Mouse (Mus musculus) midbrain, embryonic 13.5 days (tissue): Measurements from ENCODE around the gene Slc25a1. TPM values are rescaled to one million over a fixed set of nuclear protein-coding genes. Genes with fewer than 3 reads are reported as not detected.
"Not testable (repeated sequence)": the region's sequence is repeated elsewhere in the genome, so short reads cannot be mapped to it uniquely, and the experiment has no call there.

Experiments
- ATAC-seq: fragments of 200-750 bp; cut with Nextera tagmentation; 2 replicates; pipeline ENCODE4 v1.8.0; 2017; ENCODE audit warnings: mild to moderate bottlenecking, moderate TSS enrichment, moderate library complexity
- H3K27ac ChIP-seq: fragments of 300-500 bp; sonication (generic); 2 replicates; pipeline ENCODE4 v1.5.1; 2015; ENCODE audit warnings: inconsistent platforms, mild to moderate bottlenecking, moderate library complexity
- H3K27me3 ChIP-seq: fragments of 300-500 bp; sonication (generic); 2 replicates; pipeline ENCODE4 v1.6.1; 2015; ENCODE audit warnings: mild to moderate bottlenecking, inconsistent platforms
- H3K36me3 ChIP-seq: fragments of 300-500 bp; sonication (generic); 2 replicates; pipeline ENCODE4 v1.6.1; 2015; ENCODE audit warnings: mild to moderate bottlenecking, inconsistent platforms
- H3K4me1 ChIP-seq: fragments of 300-500 bp; sonication (generic); replicated peaks from 2 replicates; pipeline ENCODE4 v1.6.1; 2015; ENCODE audit warnings: inconsistent platforms
- H3K4me2 ChIP-seq: fragments of 300-500 bp; sonication (generic); replicated peaks from 2 replicates; pipeline ENCODE4 v1.6.1; 2015; ENCODE audit warnings: moderate library complexity, mild to moderate bottlenecking, inconsistent platforms
- H3K4me3 ChIP-seq: fragments of 300-500 bp; sonication (generic); replicated peaks from 2 replicates; pipeline ENCODE4 v1.5.1; 2015; ENCODE audit warnings: mild to moderate bottlenecking, inconsistent platforms
- H3K9ac ChIP-seq: fragments of 300-500 bp; sonication (generic); replicated peaks from 2 replicates; pipeline ENCODE4 v1.6.1; 2015; ENCODE audit warnings: mild to moderate bottlenecking, inconsistent platforms
- H3K9me3 ChIP-seq: fragments of 300-500 bp; sonication (generic); 2 replicates; pipeline ENCODE4 v1.6.1; 2016; ENCODE audit warnings: mild to moderate bottlenecking, inconsistent platforms
- WGBS: fragments of 180-500 bp; shearing (Covaris S2); methylation state at CpG from one replicate; pipeline ENCODE4 v1.1.7; 2015; 5-methylcytosine and 5-hydroxymethylcytosine counted together
- polyA plus RNA-seq: library from polyadenylated mRNA; unstranded; fragments of >200 nt; fragmentation: Nextera tagmentation; extraction: Ambion mirVana; gene quantifications from 2 replicates; pipeline ENCODE4 v1.2.1, GENCODE M21; 2015

The Slc25a1 gene
- 146 and 148 TPM in 2 replicates for polyA plus RNA-seq

- Histone ChIP-seq H3K4me1 (peaks cover 28% of the 10 kb centered on the region), H3K4me3 (peak within 1 kb of the TSS; percentile 66), H3K36me3 (peaks cover 21% of the 10 kb centered on the region), H3K9ac (peak within 1 kb of the TSS; percentile 92), H3K27ac (peak within 1 kb of the TSS; percentile 89), H3K4me2 (peak within 1 kb of the TSS; percentile 88), H3K27me3 (no peaks in the 10 kb centered on the region), H3K9me3 (no peaks in the 10 kb centered on the region)
- ATAC-seq = peak; percentile 78
- WGBS = under 1% methylated on average over 47 of the region's 47 CpGs
These were observed at the start of gene Slc25a1 for GRCm38 (mm10) chr16:17928087-17928580. Gene Slc25a1 (minus strand): TSS chr16:17928219.

- no peaks in the 10 kb centered on the region for H3K9me3 ChIP-seq
- H3K27me3 ChIP-seq = no peaks in the 10 kb centered on the region
- no peak overlapping the region for H3K27ac ChIP-seq
- no peak overlapping the region for H3K4me3 ChIP-seq
- WGBS = 76% methylated on average over 5 of the region's 5 CpGs
- no peak overlapping the region for H3K4me2 ChIP-seq
- H3K4me1 ChIP-seq = no peaks in the 10 kb centered on the region
- H3K36me3 ChIP-seq = no peaks in the 10 kb centered on the region
- H3K9ac ChIP-seq = no peak overlapping the region
- no peak for ATAC-seq
These were observed 43.8 kb upstream of the Slc25a1 start for GRCm38 (mm10) chr16:17971853-17972252.

- Histone ChIP-seq H3K9ac (no peak overlapping the region), H3K4me3 (no peak overlapping the region), H3K9me3 (no peaks in the 10 kb centered on the region; the same call in 1 of the 2 replicates), H3K27ac (no peak overlapping the region), H3K4me1 (no peaks in the 10 kb centered on the region), H3K4me2 (no peak overlapping the region), H3K27me3 (no peaks in the 10 kb centered on the region), H3K36me3 (no peaks in the 10 kb centered on the region)
- no peak for ATAC-seq
- 86% methylated on average over 7 of the region's 7 CpGs for WGBS
These were observed 34.1 kb upstream of the Slc25a1 start for GRCm38 (mm10) chr16:17962091-17962490.

- H3K4me2 ChIP-seq, H3K9ac ChIP-seq, H3K9me3 ChIP-seq, H3K27me3 ChIP-seq, ATAC-seq, H3K4me1 ChIP-seq, H3K27ac ChIP-seq, H3K36me3 ChIP-seq, H3K4me3 ChIP-seq: not testable (repeated sequence)
- 96% methylated on average over 17 of the region's 17 CpGs for WGBS
These were observed 28.1 kb upstream of the Slc25a1 start for GRCm38 (mm10) chr16:17956052-17956638.

GRCm38 (mm10) chr16:17951618-17952017 lies 23.6 kb upstream of the Slc25a1 start:
- no peak for ATAC-seq
- Histone ChIP-seq H3K9ac (no peak overlapping the region), H3K36me3 (no peaks in the 10 kb centered on the region), H3K4me2 (no peak overlapping the region), H3K4me3 (no peak overlapping the region), H3K4me1 (peaks cover 23% of the 10 kb centered on the region), H3K27ac (no peak overlapping the region), H3K27me3 (no peaks in the 10 kb centered on the region), H3K9me3 (0 out of 2 replicates have a peak, but pooled peaks cover 4% of the 10 kb centered on the region)
- 91% methylated on average over 4 of the region's 4 CpGs for WGBS

- peak overlapping the region; percentile 88 for H3K27ac ChIP-seq
- H3K36me3 ChIP-seq = no peaks in the 10 kb centered on the region
- no peak overlapping the region for H3K4me3 ChIP-seq
- no peak overlapping the region for H3K4me2 ChIP-seq
- H3K9me3 ChIP-seq = no peaks in the 10 kb centered on the region
- H3K4me1 ChIP-seq = peaks cover 23% of the 10 kb centered on the region
- 34% methylated on average over 4 of the region's 4 CpGs for WGBS
- H3K27me3 ChIP-seq = 0 out of 2 replicates have a peak, but pooled peaks cover 3% of the 10 kb centered on the region
- H3K9ac ChIP-seq = peak overlapping the region; percentile 36; the same call in 1 of the 2 replicates
- peak; percentile 82 for ATAC-seq
These were observed 22.0 kb upstream of the Slc25a1 start for GRCm38 (mm10) chr16:17950068-17950467.

GRCm38 (mm10) chr16:17949421-17949877 lies 21.4 kb upstream of the Slc25a1 start:
- peak; percentile 98 for ATAC-seq
- WGBS = 21% methylated on average over 2 of the region's 2 CpGs
- H3K4me1 ChIP-seq = peaks cover 23% of the 10 kb centered on the region

GRCm38 (mm10) chr16:17945081-17945831 lies 17.2 kb upstream of the Slc25a1 start:
- Histone ChIP-seq H3K27ac (no peak overlapping the region), H3K4me3 (no peak overlapping the region), H3K4me1 (peaks cover 16% of the 10 kb centered on the region), H3K9ac (no peak overlapping the region), H3K4me2 (no peak overlapping the region), H3K27me3 (0 out of 2 replicates have a peak, but pooled peaks cover 3% of the 10 kb centered on the region), H3K9me3 (no peaks in the 10 kb centered on the region), H3K36me3 (no peaks in the 10 kb centered on the region)
- ATAC-seq = no peak
- WGBS = 63% methylated on average over 7 of the region's 7 CpGs

More at GRCm38 (mm10) chr16:17949421-17949877, 21.4 kb upstream of the Slc25a1 start:
- Histone ChIP-seq H3K27ac (peak overlapping the region; percentile 88), H3K36me3 (no peaks in the 10 kb centered on the region), H3K9me3 (no peaks in the 10 kb centered on the region), H3K27me3 (0 out of 2 replicates have a peak, but pooled peaks cover 3% of the 10 kb centered on the region), H3K4me3 (no peak overlapping the region), H3K9ac (no peak overlapping the region), H3K4me2 (no peak overlapping the region)

GRCm38 (mm10) chr16:17943466-17943865 lies 15.4 kb upstream of the Slc25a1 start:
- 66% methylated on average over 8 of the region's 8 CpGs for WGBS

GRCm38 (mm10) chr16:17939255-17939751 lies 11.3 kb upstream of the Slc25a1 start:
- no peak overlapping the region for H3K4me3 ChIP-seq
- H3K27ac ChIP-seq = no peak overlapping the region
- no peaks in the 10 kb centered on the region for H3K9me3 ChIP-seq
- H3K9ac ChIP-seq = no peak overlapping the region
- 0 out of 2 replicates have a peak, but pooled peaks cover 4% of the 10 kb centered on the region for H3K4me1 ChIP-seq
- ATAC-seq = 0 out of 2 replicates have a peak, but pooled peaks have one; percentile 27
- no peak overlapping the region for H3K4me2 ChIP-seq
- WGBS = 56% methylated on average over 9 of the region's 9 CpGs
- H3K36me3 ChIP-seq = no peaks in the 10 kb centered on the region
- peaks cover 25% of the 10 kb centered on the region; the same call in 1 of the 2 replicates for H3K27me3 ChIP-seq

More at GRCm38 (mm10) chr16:17943466-17943865, 15.4 kb upstream of the Slc25a1 start:
- Histone ChIP-seq H3K9me3 (no peaks in the 10 kb centered on the region), H3K4me2 (no peak overlapping the region), H3K4me1 (0 out of 2 replicates have a peak, but pooled peaks cover 4% of the 10 kb centered on the region), H3K4me3 (no peak overlapping the region), H3K27ac (no peak overlapping the region), H3K9ac (no peak overlapping the region), H3K27me3 (0 out of 2 replicates have a peak, but pooled peaks cover 4% of the 10 kb centered on the region), H3K36me3 (no peaks in the 10 kb centered on the region)
- no peak for ATAC-seq

GRCm38 (mm10) chr16:17938821-17939220 lies 10.8 kb upstream of the Slc25a1 start:
- 8% methylated on average over 7 of the region's 7 CpGs for WGBS
- Histone ChIP-seq H3K27ac (no peak overlapping the region), H3K4me3 (no peak overlapping the region), H3K9me3 (no peaks in the 10 kb centered on the region), H3K9ac (no peak overlapping the region), H3K27me3 (peaks cover 25% of the 10 kb centered on the region; the same call in 1 of the 2 replicates), H3K4me2 (no peak overlapping the region), H3K36me3 (no peaks in the 10 kb centered on the region), H3K4me1 (0 out of 2 replicates have a peak, but pooled peaks cover 4% of the 10 kb centered on the region)
- ATAC-seq = peak; percentile 86
